Mouse (Mus musculus) forebrain, embryonic 14.5 days (tissue): Measurements from ENCODE around the gene Olfr725. TPM values are rescaled to one million over a fixed set of nuclear protein-coding genes. Genes with fewer than 3 reads are reported as not detected.

Experiments
- ATAC-seq: fragments of 200-750 bp; cut with Nextera tagmentation; 2 replicates; pipeline ENCODE4 v1.8.0; 2017; ENCODE audit warnings: mild to moderate bottlenecking, moderate library complexity
- DNase-seq: peaks from one replicate; pipeline ENCODE4 v3.0.0-alpha.2; 2015; ENCODE audit warnings: low spot score
- H3K27ac ChIP-seq: fragments of 300-500 bp; sonication (generic); 2 replicates; pipeline ENCODE4 v1.5.1; 2014; ENCODE audit warnings: low read depth, mild to moderate bottlenecking, control low read depth, low read length, moderate library complexity
- H3K27me3 ChIP-seq: fragments of 300-500 bp; sonication (generic); replicated peaks from 2 replicates; pipeline ENCODE4 v1.6.1; 2014; ENCODE audit warnings: low read length, control low read depth, mixed read lengths; ENCODE audit not compliant: control insufficient read depth, insufficient read depth
- H3K36me3 ChIP-seq: fragments of 300-500 bp; sonication (generic); 2 replicates; pipeline ENCODE4 v1.6.1; 2014; ENCODE audit warnings: low read length, control low read depth; ENCODE audit not compliant: control insufficient read depth, insufficient read depth
- H3K4me1 ChIP-seq: fragments of 300-500 bp; sonication (generic); 2 replicates; pipeline ENCODE4 v1.6.1; 2014; ENCODE audit warnings: antibody characterized with exemption, low read length, control low read depth; ENCODE audit not compliant: control insufficient read depth, insufficient read depth
- H3K4me2 ChIP-seq: fragments of 300-500 bp; sonication (generic); 2 replicates; pipeline ENCODE4 v1.6.1; 2014; ENCODE audit warnings: mild to moderate bottlenecking, control low read depth, low read length
- H3K4me3 ChIP-seq: fragments of 300-500 bp; sonication (generic); 2 replicates; pipeline ENCODE4 v1.5.1; 2014; ENCODE audit warnings: low read depth, low read length, control low read depth
- H3K9ac ChIP-seq: fragments of 300-500 bp; sonication (generic); 2 replicates; pipeline ENCODE4 v1.6.1; 2014; ENCODE audit warnings: mild to moderate bottlenecking, low read length, control low read depth, moderate library complexity
- H3K9me3 ChIP-seq: fragments of 300-500 bp; sonication (generic); replicated peaks from 2 replicates; pipeline ENCODE4 v1.6.1; 2016; ENCODE audit warnings: low read length, control low read depth, mixed read lengths; ENCODE audit not compliant: control insufficient read depth
- WGBS: fragments of 180-500 bp; shearing (Covaris S2); extraction: QIAGEN DNeasy Blood & Tissue Kit; methylation state at CpG from one replicate; pipeline ENCODE4 v1.1.7; 2014; 5-methylcytosine and 5-hydroxymethylcytosine counted together
- polyA plus RNA-seq: library from polyadenylated mRNA; unstranded; fragments of >200 nt; fragmentation: Nextera tagmentation; extraction: Ambion mirVana; gene quantifications from 2 replicates; pipeline ENCODE4 v1.2.1, GENCODE M21; 2014

The Olfr725 gene
- not detected in 2 replicates for polyA plus RNA-seq

- Histone ChIP-seq H3K27me3 (no peaks in the 10 kb centered on the region), H3K4me1 (no peaks in the 10 kb centered on the region), H3K27ac (no peak within 1 kb of the TSS), H3K9ac (no peak within 1 kb of the TSS), H3K4me2 (no peak within 1 kb of the TSS), H3K4me3 (no peak within 1 kb of the TSS), H3K9me3 (no peaks in the 10 kb centered on the region), H3K36me3 (no peaks in the 10 kb centered on the region)
- ATAC-seq: no peak
- DNase-seq: no peak
Measured at GRCm38 (mm10) chr14:50040275-50040674, at the start of gene Olfr725. Olfr725 (minus strand) TSS chr14:50040375.

GRCm38 (mm10) chr14:50062733-50063104 lies 22.5 kb upstream of the Olfr725 start:
- peak overlapping the region; percentile 62 for H3K4me3 ChIP-seq
- peak; percentile 33 for ATAC-seq
- H3K27ac ChIP-seq: no peak overlapping the region
- peak overlapping the region; percentile 57 for H3K4me2 ChIP-seq
- H3K9me3 ChIP-seq: no peaks in the 10 kb centered on the region
- WGBS: 0% methylated on average over 4 of the region's 4 CpGs
- H3K27me3 ChIP-seq: no peaks in the 10 kb centered on the region
- H3K4me1 ChIP-seq: no peaks in the 10 kb centered on the region
- no peak for DNase-seq
- H3K36me3 ChIP-seq: no peaks in the 10 kb centered on the region
- H3K9ac ChIP-seq: peak overlapping the region; percentile 63; the same call in 1 of the 2 replicates

DNA sequence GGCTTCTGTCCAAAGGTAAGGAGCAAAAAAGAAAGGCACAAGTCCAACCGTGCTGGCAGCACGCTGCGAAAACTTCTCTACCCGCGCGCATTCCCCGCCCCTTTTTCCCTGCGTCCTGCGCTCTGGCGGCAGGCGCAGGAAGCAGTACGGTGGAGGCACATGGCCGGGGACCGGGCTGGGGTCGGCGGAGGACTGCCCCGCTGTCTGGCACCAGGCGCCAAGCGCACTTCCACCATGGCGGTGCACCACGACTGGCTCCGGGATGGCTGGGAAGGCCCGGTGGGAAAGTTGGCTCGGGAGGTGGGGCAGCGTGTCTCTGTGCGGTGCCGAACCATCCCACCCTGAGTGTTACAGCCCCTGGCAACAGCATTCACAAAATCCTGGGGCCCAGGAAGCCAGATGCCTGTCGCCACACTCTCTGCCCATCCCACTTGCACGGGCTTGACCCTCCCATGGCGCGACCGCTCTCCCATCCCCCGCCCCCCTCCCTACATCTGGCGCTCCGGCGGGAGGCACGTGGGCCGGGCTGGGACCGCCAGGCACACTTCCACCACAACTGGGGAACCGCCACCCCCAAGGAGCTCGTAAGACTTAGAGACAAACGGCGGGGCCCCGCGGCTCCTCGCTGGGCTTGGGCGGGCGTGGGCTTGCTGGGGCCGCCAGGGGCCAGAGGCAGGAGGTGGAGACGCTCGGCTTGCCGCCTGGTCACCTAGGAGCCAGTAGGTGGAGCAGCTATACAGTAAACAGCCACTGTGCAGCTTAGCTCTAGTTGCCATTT lies 22.0 kb upstream of the Olfr725 start:
- Histone ChIP-seq H3K9me3 (no peaks in the 10 kb centered on the region), H3K9ac (peak overlapping the region; percentile 63), H3K27me3 (no peaks in the 10 kb centered on the region), H3K4me1 (no peaks in the 10 kb centered on the region), H3K4me2 (peak overlapping the region; percentile 57), H3K27ac (peak overlapping the region; percentile 72; the same call in 1 of the 2 replicates), H3K36me3 (no peaks in the 10 kb centered on the region), H3K4me3 (peak overlapping the region; percentile 62)
- ATAC-seq: peak; percentile 95
- WGBS: 2% methylated on average over 51 of the region's 52 CpGs
- DNase-seq: peak; percentile 80

DNA sequence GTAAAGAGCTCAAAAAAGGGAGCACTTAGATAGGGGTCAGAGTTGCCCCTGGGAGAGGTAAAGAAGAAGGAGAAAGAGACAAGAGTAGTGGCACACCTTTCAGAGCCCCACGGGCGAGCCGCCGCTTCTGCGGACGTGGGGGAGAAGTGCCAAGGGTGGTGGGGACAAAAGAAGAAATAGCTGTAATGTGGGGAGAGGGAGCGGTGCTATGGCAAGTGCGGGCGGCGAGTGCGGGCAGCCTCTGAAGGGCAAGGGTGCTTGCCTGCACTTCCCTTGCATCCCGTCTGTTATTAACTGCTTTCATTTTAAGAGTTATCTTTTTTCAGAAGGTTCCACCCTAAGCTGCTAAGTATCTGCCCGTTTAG lies 21.4 kb upstream of the Olfr725 start:
- no peaks in the 10 kb centered on the region for H3K36me3 ChIP-seq
- peak overlapping the region; percentile 57 for H3K4me2 ChIP-seq
- no peaks in the 10 kb centered on the region for H3K27me3 ChIP-seq
- DNase-seq (no peak), ATAC-seq (peak; percentile 38)
- H3K9me3 ChIP-seq: no peaks in the 10 kb centered on the region
- H3K27ac ChIP-seq: peak overlapping the region; percentile 72; the same call in 1 of the 2 replicates
- WGBS: under 1% methylated on average over 13 of the region's 13 CpGs
- H3K9ac ChIP-seq: peak overlapping the region; percentile 63
- peak overlapping the region; percentile 62 for H3K4me3 ChIP-seq
- H3K4me1 ChIP-seq: no peaks in the 10 kb centered on the region

DNA sequence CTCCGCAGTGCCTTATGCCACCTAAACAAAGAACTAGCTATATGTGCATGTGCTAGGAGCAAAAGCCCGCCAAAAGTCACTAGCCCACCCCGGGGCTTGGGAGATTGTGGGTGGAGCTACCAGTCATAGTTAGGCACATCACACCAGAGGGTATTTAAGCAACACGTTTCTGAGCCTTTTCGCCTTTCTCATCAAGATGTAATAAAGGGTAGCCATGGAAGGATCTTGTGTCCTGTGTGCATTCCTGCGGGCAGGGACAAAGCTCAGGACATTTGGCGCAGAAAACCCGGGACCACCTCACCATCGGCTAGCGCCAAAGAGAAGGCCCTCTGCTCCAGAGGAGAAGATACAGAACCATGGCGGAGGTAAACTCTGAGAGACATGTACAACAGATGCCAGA lies 21.0 kb upstream of the Olfr725 start:
- Histone ChIP-seq H3K27ac (no peak overlapping the region), H3K9ac (peak overlapping the region; percentile 63)
- DNase-seq: peak; percentile 31

GRCm38 (mm10) chr14:50032041-50032440 lies 8.1 kb downstream of the Olfr725 start:
- H3K4me1 ChIP-seq: no peaks in the 10 kb centered on the region
- H3K4me3 ChIP-seq: no peak overlapping the region
- H3K9ac ChIP-seq: no peak overlapping the region
- no peak overlapping the region for H3K27ac ChIP-seq
- no peaks in the 10 kb centered on the region for H3K27me3 ChIP-seq
- no peak for DNase-seq
- WGBS: 87% methylated on average over 2 of the region's 2 CpGs
- no peaks in the 10 kb centered on the region for H3K36me3 ChIP-seq
- 0 out of 2 replicates have a peak, but pooled peaks cover 3% of the 10 kb centered on the region for H3K9me3 ChIP-seq
- no peak overlapping the region for H3K4me2 ChIP-seq
- ATAC-seq: no peak

More for the DNA sequence above, 21.0 kb upstream of the Olfr725 start:
- Histone ChIP-seq H3K4me2 (peak overlapping the region; percentile 57), H3K27me3 (no peaks in the 10 kb centered on the region), H3K36me3 (no peaks in the 10 kb centered on the region), H3K9me3 (no peaks in the 10 kb centered on the region), H3K4me3 (peak overlapping the region; percentile 62), H3K4me1 (no peaks in the 10 kb centered on the region)
- 27% methylated on average over 11 of the region's 11 CpGs for WGBS
- ATAC-seq: no peak

GRCm38 (mm10) chr14:50031356-50031755 lies 8.8 kb downstream of the Olfr725 start:
- WGBS: 80% methylated on average over 4 of the region's 4 CpGs
- 0 out of 2 replicates have a peak, but pooled peaks cover 3% of the 10 kb centered on the region for H3K9me3 ChIP-seq
- no peaks in the 10 kb centered on the region for H3K4me1 ChIP-seq
- H3K4me3 ChIP-seq: no peak overlapping the region
- H3K27ac ChIP-seq: no peak overlapping the region
- no peak overlapping the region for H3K9ac ChIP-seq
- H3K36me3 ChIP-seq: no peaks in the 10 kb centered on the region
- ATAC-seq (no peak), DNase-seq (no peak)
- no peaks in the 10 kb centered on the region for H3K27me3 ChIP-seq
- no peak overlapping the region for H3K4me2 ChIP-seq

DNA sequence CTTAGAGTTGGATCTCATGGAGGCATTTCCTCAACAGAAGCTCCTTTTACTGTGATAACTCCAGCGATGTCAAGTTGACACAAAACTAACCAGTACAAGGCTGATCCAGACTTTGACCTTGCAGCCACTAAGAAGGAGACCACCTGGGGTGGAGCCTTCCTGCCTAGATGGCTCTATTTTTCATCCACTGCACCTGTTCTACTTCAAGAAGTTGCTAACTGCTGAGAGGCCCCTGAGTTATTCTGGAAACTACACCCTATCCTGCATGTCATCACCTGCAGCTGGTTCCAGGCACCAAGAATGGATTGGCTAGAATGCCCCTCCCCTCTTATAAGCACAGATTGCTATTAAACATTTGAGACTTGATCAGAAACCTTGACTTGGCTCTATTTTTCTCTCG lies 13.8 kb downstream of the Olfr725 start:
- Histone ChIP-seq H3K4me3 (no peak overlapping the region), H3K9ac (no peak overlapping the region), H3K36me3 (no peaks in the 10 kb centered on the region), H3K4me2 (no peak overlapping the region), H3K9me3 (0 out of 2 replicates have a peak, but pooled peaks cover 3% of the 10 kb centered on the region), H3K27ac (no peak overlapping the region), H3K4me1 (no peaks in the 10 kb centered on the region), H3K27me3 (no peaks in the 10 kb centered on the region)
- ATAC-seq (no peak), DNase-seq (no peak)
- WGBS: 79% methylated on average over 2 of the region's 2 CpGs
